Mouse (Mus musculus): ENCODE measurements around the gene Tra2a.

- TF ChIP-seq CTCF (IDR thresholded peaks at IDR 0.05; ENCODE audit: control insufficient read depth, insufficient read depth, low read length) = no peak
- no peak for TF ChIP-seq POLR2A (IDR thresholded peaks at IDR 0.05; ENCODE audit: borderline replicate concordance, control insufficient read depth, low read depth, low read length)
These were observed 11.5 kb upstream of the Tra2a start for GRCm38 (mm10) chr6:49275296-49275695.
